Mouse (Mus musculus) bone marrow macrophage, adult 2 months (primary cell): ENCODE results near the gene Pramef20.

Experiments used
- CTCF ChIP-seq: IDR thresholded peaks from 2 replicates; pipeline ENCODE4 v1.5.1; 2012; ENCODE audit warnings: low read depth, mild to moderate bottlenecking, low read length, moderate library complexity
- POLR2A ChIP-seq: IDR thresholded peaks from 2 replicates; pipeline ENCODE4 v1.6.1; 2012; ENCODE audit warnings: mild to moderate bottlenecking, low read depth, low read length, borderline replicate concordance

GRCm38 (mm10) chr4:144404456-144405086 is 26.8 kb upstream of the Pramef20 start:
- TF ChIP-seq CTCF, result no peak
- no peak for TF ChIP-seq POLR2A
